Mouse (Mus musculus) CH12.LX (cell line): ENCODE measurements at regions not wholly inside any gene's neighbourhood (a gene's known extent, or its start where the extent isn't known, plus 50 kb on each side); places are given as distances from the start of the nearest gene placed in this dataset.

Experiments
- DNase-seq: peaks from one replicate; pipeline ENCODE4 v3.0.0-alpha.2; 2013; ENCODE audit errors: extremely low read depth
- H3K27ac ChIP-seq: 2 replicates; pipeline ENCODE4 v1.5.1; 2012; ENCODE audit warnings: low read depth, mild to moderate bottlenecking, control low read depth, moderate library complexity; ENCODE audit not compliant: insufficient read depth
- H3K27me3 ChIP-seq: replicated peaks from 2 replicates; pipeline ENCODE3; 2012; ENCODE audit warnings: inconsistent platforms
- H3K36me3 ChIP-seq, 2 experiments: replicated peaks in 1 of 2; 2 replicates each; pipeline versions ENCODE3 to v1.6.1; 2012; ENCODE audit warnings: inconsistent platforms in 1 of 2, low read length in 1 of 2, mild to moderate bottlenecking in 1 of 2, mixed read lengths in 1 of 2, moderate library complexity in 1 of 2; ENCODE audit not compliant: control insufficient read depth in 1 of 2, insufficient read depth in 1 of 2
- H3K4me1 ChIP-seq, 2 experiments: 2 replicates each; pipeline ENCODE4 v1.6.1; 2012; ENCODE audit warnings: inconsistent platforms in 1 of 2, moderate library complexity in 1 of 2; ENCODE audit not compliant: insufficient read depth in 2 of 2, control insufficient read depth in 1 of 2
- H3K4me2 ChIP-seq: 2 replicates; pipeline ENCODE4 v1.6.1; 2012; ENCODE audit warnings: low read depth, mild to moderate bottlenecking, control low read depth; ENCODE audit not compliant: poor library complexity, insufficient read depth, severe bottlenecking
- H3K4me3 ChIP-seq, 3 experiments: fragments of 150-350 bp in 1 of 3; sonication (generic) in 1 of 3; replicated peaks in 1 of 3; 2 replicates each; pipeline versions ENCODE3 to v1.5.1; 2011 to 2012; ENCODE audit warnings: low read depth in 2 of 3, low read length in 2 of 3, mild to moderate bottlenecking in 2 of 3, moderate library complexity in 2 of 3, control low read depth in 1 of 3, improper control_type of control experiment in 1 of 3, inconsistent platforms in 1 of 3, mixed read lengths in 1 of 3; ENCODE audit not compliant: poor library complexity in 1 of 3
- H3K79me2 ChIP-seq: replicated peaks from 2 replicates; pipeline ENCODE4 v1.6.1; 2012; ENCODE audit warnings: mild to moderate bottlenecking, moderate library complexity; ENCODE audit not compliant: control insufficient read depth, poor library complexity, insufficient read depth, severe bottlenecking; ENCODE audit errors: extremely low read depth
- H3K9ac ChIP-seq: 2 replicates; pipeline ENCODE4 v1.6.1; 2012; ENCODE audit warnings: low read depth, mild to moderate bottlenecking, control low read depth, moderate library complexity; ENCODE audit not compliant: insufficient read depth
- H3K9me3 ChIP-seq: replicated peaks from 2 replicates; pipeline ENCODE3; 2012; ENCODE audit warnings: low read length, inconsistent platforms, mixed read lengths
- BHLHE40 ChIP-seq: IDR thresholded peaks from 2 replicates; pipeline ENCODE4 v1.6.1; 2011; ENCODE audit warnings: mild to moderate bottlenecking, low read depth, low read length, improper control_type of control experiment
- CHD2 ChIP-seq: IDR thresholded peaks from 2 replicates; pipeline ENCODE4 v1.6.1; 2011; ENCODE audit warnings: low read length, improper control_type of control experiment
- E2F4 ChIP-seq: IDR thresholded peaks from 2 replicates; pipeline ENCODE4 v1.6.1; 2011; ENCODE audit warnings: low read depth, low read length, improper control_type of control experiment; ENCODE audit not compliant: insufficient replicate concordance
- ELF1 ChIP-seq: IDR thresholded peaks from 2 replicates; pipeline ENCODE4 v1.6.1; 2014; ENCODE audit warnings: low read depth, mild to moderate bottlenecking, inconsistent platforms, low read length, improper control_type of control experiment
- EP300 ChIP-seq: IDR thresholded peaks from 2 replicates; pipeline ENCODE4 v1.6.1; 2011; ENCODE audit warnings: low read length, improper control_type of control experiment
- IRF4 ChIP-seq: IDR thresholded peaks from 2 replicates; pipeline ENCODE4 v1.6.1; 2014; ENCODE audit warnings: low read depth, mild to moderate bottlenecking, inconsistent platforms, low read length, improper control_type of control experiment
- JUN ChIP-seq: IDR thresholded peaks from 2 replicates; pipeline ENCODE4 v1.6.1; 2011; ENCODE audit warnings: low read depth, mild to moderate bottlenecking, low read length, improper control_type of control experiment, moderate library complexity; ENCODE audit not compliant: insufficient read depth
- KAT2A ChIP-seq: IDR thresholded peaks from 2 replicates; pipeline ENCODE4 v1.6.1; 2012; ENCODE audit warnings: low read length, improper control_type of control experiment, inconsistent platforms; ENCODE audit not compliant: insufficient replicate concordance
- MAX ChIP-seq: IDR thresholded peaks from 2 replicates; pipeline ENCODE4 v1.6.1; 2011; ENCODE audit warnings: low read length, improper control_type of control experiment
- MAZ ChIP-seq: IDR thresholded peaks from 2 replicates; pipeline ENCODE4 v1.6.1; 2012; ENCODE audit warnings: low read depth, mild to moderate bottlenecking, inconsistent platforms, low read length, improper control_type of control experiment, moderate library complexity
- MEF2A ChIP-seq: IDR thresholded peaks from 2 replicates; pipeline ENCODE4 v1.6.1; 2014; ENCODE audit warnings: low read depth, mild to moderate bottlenecking, inconsistent platforms, low read length, improper control_type of control experiment, borderline replicate concordance
- POLR2AphosphoS2 ChIP-seq: IDR thresholded peaks from 2 replicates; pipeline ENCODE4 v1.6.1; 2011; ENCODE audit warnings: low read depth, low read length, improper control_type of control experiment
- RCOR1 ChIP-seq: conservative IDR thresholded peaks from 2 replicates; pipeline ENCODE4 v1.6.1; 2012; ENCODE audit warnings: low read depth, mild to moderate bottlenecking, inconsistent platforms, low read length, improper control_type of control experiment
- SIN3A ChIP-seq: IDR thresholded peaks from 2 replicates; pipeline ENCODE4 v1.6.1; 2012; ENCODE audit warnings: low read length, improper control_type of control experiment, inconsistent platforms
- USF1 ChIP-seq: IDR thresholded peaks from 2 replicates; pipeline ENCODE4 v1.6.1; 2014; ENCODE audit warnings: low read depth, mild to moderate bottlenecking, inconsistent platforms, low read length, improper control_type of control experiment
- ZC3H11A ChIP-seq: IDR thresholded peaks from 2 replicates; pipeline ENCODE4 v1.6.1; 2012; ENCODE audit warnings: low read depth, mild to moderate bottlenecking, inconsistent platforms, low read length, improper control_type of control experiment
- dilution Hi-C: fragments of 300-500 bp; cut with MboI; formaldehyde crosslinking; loops from 2 replicates; pipeline ENCODE4 v1.14.3; 2020; ENCODE audit warnings: low sequenced_read_pairs; ENCODE audit not compliant: extremely low pct_unique_long_range_greater_than_20kb, extremely low pct_ligation_motif_present
- in situ Hi-C: fragments of 300-500 bp; cut with MboI; formaldehyde crosslinking; loops from 3 replicates; pipeline ENCODE4 v1.14.3; 2019; ENCODE audit warnings: low sequenced_read_pairs, low pct_ligation_motif_present, low pct_unique_long_range_greater_than_20kb, mixed read lengths

GRCm38 (mm10) chr6:31948063-31948481 is 102.0 kb upstream of the 1700012A03Rik start:
- H3K4me2 ChIP-seq: no peak overlapping the region
- no peak for DNase-seq
- no peak overlapping the region for H3K9ac ChIP-seq
- no peaks in the 10 kb centered on the region for H3K9me3 ChIP-seq
- no peak overlapping the region for H3K4me3 ChIP-seq
- no peaks in the 10 kb centered on the region for H3K4me1 ChIP-seq
- H3K79me2 ChIP-seq: no peaks in the 10 kb centered on the region
- peaks cover 89% of the 10 kb centered on the region for H3K27me3 ChIP-seq
- in situ Hi-C loops: loop anchor here (25.0 kb wide), 1 partner anchor 364 kb away; no protein-coding TSS in a partner anchor
- dilution Hi-C loops: no loop called here
- no peak overlapping the region for H3K27ac ChIP-seq
- no peaks in the 10 kb centered on the region for H3K36me3 ChIP-seq
- no peak for TF ChIP-seq MAX
- TF ChIP-seq, all 38 proteins: peak for 0

- in situ Hi-C loops (loop anchor here (25.0 kb wide), 1 partner anchor 366 kb away; no protein-coding TSS in a partner anchor), dilution Hi-C loops (no loop called here)
- Histone ChIP-seq H3K27ac (no peak overlapping the region), H3K4me2 (no peak overlapping the region), H3K36me3 (no peaks in the 10 kb centered on the region), H3K27me3 (peaks cover 91% of the 10 kb centered on the region), H3K79me2 (no peaks in the 10 kb centered on the region), H3K4me1 (no peaks in the 10 kb centered on the region), H3K4me3 (no peak overlapping the region), H3K9me3 (no peaks in the 10 kb centered on the region), H3K9ac (no peak overlapping the region)
- TF ChIP-seq CHD2 (no peak), RCOR1 (no peak), JUN (no peak), USF1 (no peak), MAX (no peak), E2F4 (no peak), MEF2A (no peak), SIN3A (no peak), BHLHE40 (no peak), POLR2AphosphoS2 (no peak)
- no peak for DNase-seq
These were observed 103.5 kb upstream of the 1700012A03Rik start for GRCm38 (mm10) chr6:31946572-31946971.

- dilution Hi-C loops (no loop called here), in situ Hi-C loops (loop anchor here (25.0 kb wide), 1 partner anchor 367 kb away; no protein-coding TSS in a partner anchor)
- no peak overlapping the region for H3K9ac ChIP-seq
- H3K27ac ChIP-seq: no peak overlapping the region
- peaks cover 91% of the 10 kb centered on the region for H3K27me3 ChIP-seq
- no peaks in the 10 kb centered on the region for H3K4me1 ChIP-seq
- no peaks in the 10 kb centered on the region for H3K36me3 ChIP-seq
- DNase-seq: no peak
- no peak for TF ChIP-seq KAT2A
- TF ChIP-seq MEF2A: no peak
- no peak for TF ChIP-seq MAZ
- no peak for TF ChIP-seq SIN3A
- TF ChIP-seq RCOR1: no peak
- no peak for TF ChIP-seq ZC3H11A
- TF ChIP-seq ELF1: no peak
- no peak for TF ChIP-seq IRF4
- no peak for TF ChIP-seq EP300
- H3K4me3 ChIP-seq: no peak overlapping the region
- H3K4me2 ChIP-seq: no peak overlapping the region
- H3K79me2 ChIP-seq: no peaks in the 10 kb centered on the region
- no peaks in the 10 kb centered on the region for H3K9me3 ChIP-seq
These were observed 104.7 kb upstream of the 1700012A03Rik start for GRCm38 (mm10) chr6:31945347-31945746.
